ENCODE assay signal across 13 mouse cellular contexts in genomic region chr12:33034343-33035088, GRCm38 (mm10). TPM values are rescaled to one million over a fixed set of nuclear protein-coding genes. Genes with fewer than 3 reads are reported as not detected.
A peak's percentile ranks its signal among the peaks of the same experiment; 100 is the strongest.
DNase-seq lines count a peak whose midpoint lies in the region; ATAC-seq and TF ChIP-seq lines count a peak whose summit lies in the region.
"Had no signal": no experiment of that assay in that cellular context is flagged by ENCODE, and none has a peak within 500 bp of the region (broad histone marks: within the 10 kb centered on the region; RNA-seq: fewer than 3 reads in every experiment).

No protein-coding gene starts in this region.

- H3K4me1 ChIP-seq in heart, embryonic 14.5 days (ENCODE audit: control insufficient read depth in 2 of 2, insufficient read depth in 2 of 2, low read length in 2 of 2): peaks cover 19 to 24% of the 10 kb centered on the region in 2 experiments
- peaks cover 16% of the 10 kb centered on the region for H3K4me1 ChIP-seq in heart, embryonic 11.5 days (ENCODE audit: control insufficient read depth, insufficient read depth, low read length)
- peaks cover 14% of the 10 kb centered on the region; the same call in 1 of the 2 replicates for H3K4me1 ChIP-seq in forebrain, embryonic 11.5 days (replicated peaks; ENCODE audit: control insufficient read depth, insufficient read depth, low read length)
- peaks cover 14% of the 10 kb centered on the region for H3K4me1 ChIP-seq in hindbrain, postnatal 0 days (ENCODE audit: insufficient read depth, low read length)
- peaks cover 16% of the 10 kb centered on the region for H3K4me1 ChIP-seq in olfactory bulb, adult 2 months (ENCODE audit: control insufficient read depth, insufficient read depth, low read length)

- peak; percentile 54; the same call in 1 of the 2 replicates for ATAC-seq in heart, embryonic 14.5 days (ENCODE audit: insufficient number of reproducible peaks, insufficient read depth, low FRiP score, low read depth)
- no peak for ATAC-seq in heart, embryonic 11.5 days (replicated peaks; ENCODE audit: insufficient number of reproducible peaks, low FRiP score, low TSS enrichment)
- peak; percentile 34; the same call in 1 of the 2 replicates for ATAC-seq in forebrain, embryonic 11.5 days (replicated peaks; ENCODE audit: low FRiP score)
- ATAC-seq in hindbrain, postnatal 0 days: 0 out of 2 replicates have a peak, but pooled peaks have one; percentile 13

- no peak overlapping the region for H3K9ac ChIP-seq in heart, embryonic 14.5 days (ENCODE audit: low read length)
- no peak overlapping the region for H3K9ac ChIP-seq in heart, embryonic 11.5 days (ENCODE audit: low read depth, low read length)
- H3K9ac ChIP-seq in forebrain, embryonic 11.5 days (ENCODE audit: low read length): no peak overlapping the region
- no peak overlapping the region for H3K9ac ChIP-seq in hindbrain, postnatal 0 days (replicated peaks; ENCODE audit: low read length)

- no peak for TF ChIP-seq POLR2A in olfactory bulb, adult 2 months (IDR thresholded peaks at IDR 0.05; ENCODE audit: insufficient read depth, low read depth, low read length)

- DNase-seq in forebrain, embryonic 11.5 days (ENCODE audit: low spot score): peak; percentile 59
- DNase-seq in hindbrain, postnatal 0 days (ENCODE audit: low spot score): no peak
- no peak for DNase-seq in cerebellum, adult 8-10 months
- no peak for DNase-seq in adrenal gland, postnatal 10 days
- no peak for DNase-seq in yolk sac, embryonic 10.5 days (ENCODE audit: low spot score)
- DNase-seq: adrenal gland, postnatal 25 days; cerebellum, postnatal 36 days had no signal

- H3K9me3 ChIP-seq in heart, embryonic 14.5 days (ENCODE audit: control insufficient read depth, low read length): no peaks in the 10 kb centered on the region
- H3K9me3 ChIP-seq in heart, embryonic 11.5 days (replicated peaks; ENCODE audit: control insufficient read depth, low read length): no peaks in the 10 kb centered on the region
- no peaks in the 10 kb centered on the region for H3K9me3 ChIP-seq in forebrain, embryonic 11.5 days (ENCODE audit: control insufficient read depth, low read length)
- no peaks in the 10 kb centered on the region for H3K9me3 ChIP-seq in hindbrain, postnatal 0 days (ENCODE audit: low read length)

- H3K4me3 ChIP-seq in heart, embryonic 14.5 days (ENCODE audit: control insufficient read depth in 1 of 2, insufficient read depth in 1 of 2, low read depth in 1 of 2, low read length in 2 of 2): no peak overlapping the region
- H3K4me3 ChIP-seq in heart, embryonic 11.5 days (ENCODE audit: low read depth, low read length): no peak overlapping the region
- no peak overlapping the region for H3K4me3 ChIP-seq in forebrain, embryonic 11.5 days (ENCODE audit: low read depth, low read length)
- H3K4me3 ChIP-seq in hindbrain, postnatal 0 days (ENCODE audit: low read length): no peak overlapping the region
- no peak overlapping the region for H3K4me3 ChIP-seq in olfactory bulb, adult 2 months (ENCODE audit: insufficient read depth, low read depth, low read length)
- H3K4me3 ChIP-seq: left cerebral cortex, adult 2 months had no signal

- H3K4me2 ChIP-seq in heart, embryonic 14.5 days (ENCODE audit: low read length): peak overlapping the region; percentile 56
- H3K4me2 ChIP-seq in heart, embryonic 11.5 days: no peak overlapping the region
- H3K4me2 ChIP-seq in forebrain, embryonic 11.5 days (ENCODE audit: low read depth, low read length, severe bottlenecking): peak overlapping the region; percentile 35; the same call in 1 of the 2 replicates
- H3K4me2 ChIP-seq in hindbrain, postnatal 0 days (ENCODE audit: low read depth, low read length): 0 out of 2 replicates have a peak overlapping the region, but pooled peaks have one; percentile 39

- 0 out of 2 replicates have a peak, but pooled peaks cover 3% of the 10 kb centered on the region for H3K27me3 ChIP-seq in heart, embryonic 14.5 days (ENCODE audit: control insufficient read depth, insufficient read depth, low read length)
- no peaks in the 10 kb centered on the region for H3K27me3 ChIP-seq in heart, embryonic 11.5 days (ENCODE audit: control insufficient read depth, insufficient read depth, low read length)
- H3K27me3 ChIP-seq in forebrain, embryonic 11.5 days (ENCODE audit: control insufficient read depth, insufficient read depth, low read length): peaks cover 8% of the 10 kb centered on the region
- H3K27me3 ChIP-seq in hindbrain, postnatal 0 days (ENCODE audit: insufficient read depth, low read length): no peaks in the 10 kb centered on the region; the same call in 1 of the 2 replicates

- TF ChIP-seq CTCF in hindbrain, postnatal 0 days (IDR thresholded peaks at IDR 0.05; ENCODE audit: low read depth): no peak; the same call in 1 of the 2 replicates
- no peak for TF ChIP-seq CTCF in olfactory bulb, adult 2 months (IDR thresholded peaks at IDR 0.05; ENCODE audit: insufficient read depth, low read depth, low read length)

- peak overlapping the region in 1 of 2 experiments; percentile 44; a peak in 2 of 4 replicates for H3K27ac ChIP-seq in heart, embryonic 14.5 days (replicated peaks in 1 of 2; ENCODE audit: control insufficient read depth in 1 of 2, insufficient read depth in 1 of 2, low read depth in 2 of 2, low read length in 2 of 2)
- no peak overlapping the region for H3K27ac ChIP-seq in heart, embryonic 11.5 days (ENCODE audit: low read depth, low read length)
- peak overlapping the region; percentile 71; the same call in 1 of the 2 replicates for H3K27ac ChIP-seq in forebrain, embryonic 11.5 days (ENCODE audit: low read depth, low read length)
- H3K27ac ChIP-seq in hindbrain, postnatal 0 days: peak overlapping the region; percentile 66; the same call in 1 of the 2 replicates
- peak overlapping the region; percentile 66; the same call in 1 of the 2 replicates for H3K27ac ChIP-seq in olfactory bulb, adult 2 months (ENCODE audit: insufficient read depth, low read depth, low read length)
- H3K27ac ChIP-seq: left cerebral cortex, adult 2 months had no signal

- WGBS in heart, embryonic 14.5 days: 31% methylated on average over 12 of the region's 12 CpGs
- 37% methylated on average over 12 of the region's 12 CpGs for WGBS in heart, embryonic 11.5 days (ENCODE audit: insufficient replicate concordance)
- 57% methylated on average over 12 of the region's 12 CpGs for WGBS in forebrain, embryonic 11.5 days
- 24% methylated on average over 12 of the region's 12 CpGs for WGBS in hindbrain, postnatal 0 days
- WGBS in olfactory bulb, adult 2 months: 30% methylated on average over 12 of the region's 12 CpGs

- no peaks in the 10 kb centered on the region for H3K36me3 ChIP-seq in heart, embryonic 14.5 days (ENCODE audit: control insufficient read depth, insufficient read depth, low read length)
- H3K36me3 ChIP-seq in heart, embryonic 11.5 days (ENCODE audit: control insufficient read depth, insufficient read depth, low read length): no peaks in the 10 kb centered on the region
- no peaks in the 10 kb centered on the region for H3K36me3 ChIP-seq in forebrain, embryonic 11.5 days (ENCODE audit: control insufficient read depth, insufficient read depth, low read length)
- no peaks in the 10 kb centered on the region for H3K36me3 ChIP-seq in hindbrain, postnatal 0 days (ENCODE audit: insufficient read depth, low read length)

RNA-seq across cellular contexts. Expression of gene Cdhr3, which starts 58.2 kb away (rescaled TPM):
- 0.16 and 0.26 TPM in 2 replicates for polyA plus RNA-seq in heart, embryonic 14.5 days (2014; fragmentation: Nextera tagmentation; extraction: Ambion mirVana)
- polyA plus RNA-seq in heart, embryonic 11.5 days (2014; fragmentation: Nextera tagmentation; extraction: Ambion mirVana): not detected in 2 replicates
- polyA plus RNA-seq in forebrain, embryonic 11.5 days (2014; fragmentation: Nextera tagmentation; extraction: Ambion mirVana): not detected in 2 replicates
- total RNA-seq in hindbrain, postnatal 0 days (2014; rRNA removed): 0.04 and 0.89 TPM in 2 replicates
- 0.53 and 0.81 TPM in 2 replicates for polyA plus RNA-seq in hindbrain, postnatal 0 days (2015; fragmentation: Nextera tagmentation; extraction: Ambion mirVana)
- polyA plus RNA-seq in olfactory bulb, adult 2 months (2012; ENCODE audit: insufficient read depth, insufficient read length, low replicate concordance, missing spikeins): not detected in 2 replicates
- under 1 TPM in 1 of 2 experiments, not detected in 1; 0.27 TPM for total RNA-seq in adrenal gland, postnatal 10 days (2021)
- total RNA-seq: adrenal gland, postnatal 25 days had no signal
- polyA plus RNA-seq: intestine, embryonic 14.5 days; liver, embryonic 16.5 days had no signal
